ENCODE assay signal across 18 mouse cellular contexts in genomic region chr1:57576066-57576753, GRCm38 (mm10).
DNase-seq lines count a peak whose midpoint lies in the region; ATAC-seq and TF ChIP-seq lines count a peak whose summit lies in the region.
"Had no signal": no experiment of that assay in that cellular context is flagged by ENCODE, and none has a peak within 500 bp of the region (broad histone marks: within the 10 kb centered on the region; RNA-seq: fewer than 3 reads in every experiment).

No protein-coding gene starts in this region.

- H3K27me3 ChIP-seq in liver, postnatal 0 days (ENCODE audit: insufficient read depth, low read length): no peaks in the 10 kb centered on the region
- H3K27me3 ChIP-seq in liver, embryonic 12.5 days (replicated peaks): no peaks in the 10 kb centered on the region
- H3K27me3 ChIP-seq in neural tube, embryonic 15.5 days (replicated peaks): no peaks in the 10 kb centered on the region
- H3K27me3 ChIP-seq in kidney, adult 2 months (replicated peaks; ENCODE audit: control insufficient read depth, insufficient read depth, low read length): no peaks in the 10 kb centered on the region
- H3K27me3 ChIP-seq: embryonic facial prominence, embryonic 12.5 days; forebrain, embryonic 15.5 days had no signal

- no peak for TF ChIP-seq EP300 in liver, postnatal 0 days (IDR thresholded peaks at IDR 0.05; ENCODE audit: low read depth)

- H3K9me3 ChIP-seq in liver, postnatal 0 days (ENCODE audit: low read length): no peaks in the 10 kb centered on the region
- H3K9me3 ChIP-seq in liver, embryonic 12.5 days (replicated peaks): no peaks in the 10 kb centered on the region
- no peaks in the 10 kb centered on the region for H3K9me3 ChIP-seq in neural tube, embryonic 15.5 days (replicated peaks)
- H3K9me3 ChIP-seq: forebrain, embryonic 15.5 days; hindbrain, embryonic 10.5 days had no signal

- no peak overlapping the region for H3K9ac ChIP-seq in liver, postnatal 0 days (replicated peaks)
- no peak overlapping the region for H3K9ac ChIP-seq in liver, embryonic 12.5 days
- no peak overlapping the region for H3K9ac ChIP-seq in neural tube, embryonic 15.5 days (replicated peaks)
- H3K9ac ChIP-seq: embryonic facial prominence, embryonic 12.5 days; forebrain, embryonic 15.5 days; hindbrain, embryonic 14.5 days had no signal

- 79% methylated on average over 5 of the region's 5 CpGs for WGBS in liver, postnatal 0 days (ENCODE audit: insufficient replicate concordance)
- WGBS in liver, embryonic 12.5 days (ENCODE audit: insufficient replicate concordance): 67% methylated on average over 5 of the region's 5 CpGs
- 92% methylated on average over 5 of the region's 5 CpGs for WGBS in neural tube, embryonic 15.5 days
- WGBS in kidney, adult 2 months: 97% methylated on average over 5 of the region's 5 CpGs

- TF ChIP-seq CTCF in liver, postnatal 0 days (IDR thresholded peaks at IDR 0.05; ENCODE audit: low read depth): no peak
- TF ChIP-seq CTCF in kidney, adult 2 months (conservative IDR thresholded peaks at IDR 0.05; ENCODE audit: insufficient read depth, insufficient read length, low read depth, low read length): no peak

- DNase-seq in liver, postnatal 0 days: no peak
- DNase-seq in spleen, postnatal 36 days (ENCODE audit: low spot score in 2 of 2): peak; percentile 11 to 43
- no peak for DNase-seq in spleen, adult 12 weeks (ENCODE audit: low spot score)
- no peak for DNase-seq in kidney, adult 2 months
- DNase-seq: adrenal gland, postnatal 10 days; cerebellum, adult 11 months; cerebellum, adult 8-10 months; cerebellum, postnatal 25 days; gastrocnemius, postnatal 36 days; heart, adult 2 months had no signal

- H3K36me3 ChIP-seq in liver, postnatal 0 days (replicated peaks; ENCODE audit: insufficient read depth, low read length): no peaks in the 10 kb centered on the region
- no peaks in the 10 kb centered on the region for H3K36me3 ChIP-seq in liver, embryonic 12.5 days
- no peaks in the 10 kb centered on the region for H3K36me3 ChIP-seq in neural tube, embryonic 15.5 days
- H3K36me3 ChIP-seq in kidney, adult 2 months (ENCODE audit: control insufficient read depth, insufficient read depth, low read length): no peaks in the 10 kb centered on the region
- H3K36me3 ChIP-seq: embryonic facial prominence, embryonic 12.5 days; forebrain, embryonic 15.5 days; hindbrain, embryonic 10.5 days had no signal

- H3K4me1 ChIP-seq in liver, postnatal 0 days (ENCODE audit: insufficient read depth): no peaks in the 10 kb centered on the region
- no peaks in the 10 kb centered on the region for H3K4me1 ChIP-seq in liver, embryonic 12.5 days
- H3K4me1 ChIP-seq in neural tube, embryonic 15.5 days: no peaks in the 10 kb centered on the region
- no peaks in the 10 kb centered on the region for H3K4me1 ChIP-seq in kidney, adult 2 months (ENCODE audit: control insufficient read depth, insufficient read depth, low read length)
- H3K4me1 ChIP-seq: embryonic facial prominence, embryonic 12.5 days; forebrain, embryonic 15.5 days; hindbrain, embryonic 10.5 days had no signal

- no peak overlapping the region for H3K27ac ChIP-seq in liver, postnatal 0 days (ENCODE audit: low read depth)
- H3K27ac ChIP-seq in liver, embryonic 12.5 days: no peak overlapping the region
- no peak overlapping the region for H3K27ac ChIP-seq in neural tube, embryonic 15.5 days (replicated peaks)
- no peak overlapping the region for H3K27ac ChIP-seq in kidney, adult 2 months (ENCODE audit: insufficient read depth, low read depth, low read length)
- H3K27ac ChIP-seq: embryonic facial prominence, embryonic 12.5 days; forebrain, embryonic 15.5 days; heart, adult 2 months; hindbrain, embryonic 10.5 days; hindbrain, embryonic 14.5 days had no signal

- TF ChIP-seq POLR2A in kidney, adult 2 months (IDR thresholded peaks at IDR 0.05; ENCODE audit: low read depth, low read length): no peak

- no peak overlapping the region for H3K4me2 ChIP-seq in liver, postnatal 0 days (ENCODE audit: low read depth, low read length)
- H3K4me2 ChIP-seq in liver, embryonic 12.5 days: no peak overlapping the region
- H3K4me2 ChIP-seq in neural tube, embryonic 15.5 days: no peak overlapping the region
- H3K4me2 ChIP-seq: embryonic facial prominence, embryonic 12.5 days; forebrain, embryonic 15.5 days; heart, embryonic 11.5 days; hindbrain, embryonic 14.5 days had no signal

- ATAC-seq in liver, postnatal 0 days: peak; percentile 44; the same call in 1 of the 2 replicates
- no peak for ATAC-seq in liver, embryonic 12.5 days
- ATAC-seq in megakaryocyte, adult 5-6 weeks (ENCODE audit: poor library complexity, severe bottlenecking): peak; percentile 83
- ATAC-seq in neural tube, embryonic 15.5 days (ENCODE audit: low FRiP score): no peak
- ATAC-seq: forebrain, embryonic 15.5 days had no signal

- no peak overlapping the region for H3K4me3 ChIP-seq in liver, postnatal 0 days (ENCODE audit: low read depth, low read length)
- H3K4me3 ChIP-seq in liver, embryonic 12.5 days: no peak overlapping the region
- H3K4me3 ChIP-seq in neural tube, embryonic 15.5 days (replicated peaks): no peak overlapping the region
- no peak overlapping the region for H3K4me3 ChIP-seq in kidney, adult 2 months (ENCODE audit: insufficient read depth, low read depth, low read length)
- H3K4me3 ChIP-seq: embryonic facial prominence, embryonic 12.5 days; forebrain, embryonic 15.5 days; heart, adult 2 months; hindbrain, embryonic 10.5 days had no signal

Comparison
In these comparisons a context has a peak if more than half of its experiments do, and no peak if none do; other contexts are left out.
1. ATAC-seq: peak in liver, postnatal 0 days (single experiment) and megakaryocyte, adult 5-6 weeks (single experiment); none in liver, embryonic 12.5 days (single experiment) and neural tube, embryonic 15.5 days (single experiment).
2. DNase-seq: peak in spleen, postnatal 36 days (2 of 2); none in liver, postnatal 0 days (single experiment), spleen, adult 12 weeks (single experiment) and kidney, adult 2 months (single experiment).